Mouse (Mus musculus) heart, adult 2 months (tissue): Measurements from ENCODE around the gene Polr2i.
A peak's percentile ranks its signal among the peaks of the same experiment; 100 is the strongest.

Experiments used
- CTCF ChIP-seq: fragments of 200-600 bp; IDR thresholded peaks from 2 replicates; pipeline ENCODE4 v1.8.1; 2022; ENCODE audit warnings: antibody characterized with exemption, mild to moderate bottlenecking, moderate library complexity
- EP300 ChIP-seq: fragments of 200-500 bp; IDR thresholded peaks from 2 replicates; pipeline ENCODE4 v1.6.1; 2011; ENCODE audit warnings: low read depth, low read length, control low read depth; ENCODE audit not compliant: insufficient read depth
- POLR2A ChIP-seq: fragments of 200-500 bp; IDR thresholded peaks from 2 replicates; pipeline ENCODE4 v1.6.1; 2011; ENCODE audit warnings: mild to moderate bottlenecking, low read depth, low read length, control low read depth; ENCODE audit not compliant: insufficient read depth

- no peak for TF ChIP-seq CTCF
- TF ChIP-seq POLR2A: peak; percentile 64
- no peak; the same call in 1 of the 2 replicates for TF ChIP-seq EP300
Observed at GRCm38 (mm10) chr7:30280670-30281138, 49.0 kb downstream of the Polr2i start.
